Mouse (Mus musculus) cerebellum, adult 2 months (tissue): ENCODE results near the gene Olfr639.

Experiments
- CTCF ChIP-seq: fragments of 200-500 bp; IDR thresholded peaks from 2 replicates; pipeline ENCODE4 v1.5.1; 2011; ENCODE audit warnings: low read depth, mild to moderate bottlenecking, control low read depth, low read length, moderate library complexity, borderline replicate concordance; ENCODE audit not compliant: insufficient read depth
- POLR2A ChIP-seq: fragments of 200-500 bp; IDR thresholded peaks from 2 replicates; pipeline ENCODE4 v1.6.1; 2011; ENCODE audit warnings: low read length, control low read depth, borderline replicate concordance; ENCODE audit not compliant: insufficient read depth

DNA sequence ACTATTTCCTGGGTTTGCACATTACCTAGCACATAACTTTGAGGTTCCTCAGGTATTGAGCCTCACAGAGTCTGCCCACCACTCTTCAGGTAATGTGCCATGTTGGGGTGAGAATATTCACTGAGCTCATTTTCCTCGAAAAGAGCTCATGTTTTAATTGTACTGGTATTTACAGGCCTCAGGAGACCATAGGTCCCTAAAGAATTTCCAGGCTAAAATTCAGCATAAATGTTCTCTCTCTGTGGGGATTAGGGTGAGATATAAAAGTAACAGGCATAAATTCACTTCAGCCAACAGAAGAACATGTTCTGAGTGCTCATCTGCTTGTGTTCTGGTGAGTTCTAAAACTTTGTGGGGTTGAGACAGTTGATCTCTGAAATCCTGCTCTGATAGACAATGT is 18.0 kb upstream of the Olfr639 start, which contains the start of gene Olfr641:
- TF ChIP-seq POLR2A (no peak), CTCF (no peak)
